Mouse (Mus musculus): ENCODE results near the gene Ltn1.

Ltn1 gene

DNA sequence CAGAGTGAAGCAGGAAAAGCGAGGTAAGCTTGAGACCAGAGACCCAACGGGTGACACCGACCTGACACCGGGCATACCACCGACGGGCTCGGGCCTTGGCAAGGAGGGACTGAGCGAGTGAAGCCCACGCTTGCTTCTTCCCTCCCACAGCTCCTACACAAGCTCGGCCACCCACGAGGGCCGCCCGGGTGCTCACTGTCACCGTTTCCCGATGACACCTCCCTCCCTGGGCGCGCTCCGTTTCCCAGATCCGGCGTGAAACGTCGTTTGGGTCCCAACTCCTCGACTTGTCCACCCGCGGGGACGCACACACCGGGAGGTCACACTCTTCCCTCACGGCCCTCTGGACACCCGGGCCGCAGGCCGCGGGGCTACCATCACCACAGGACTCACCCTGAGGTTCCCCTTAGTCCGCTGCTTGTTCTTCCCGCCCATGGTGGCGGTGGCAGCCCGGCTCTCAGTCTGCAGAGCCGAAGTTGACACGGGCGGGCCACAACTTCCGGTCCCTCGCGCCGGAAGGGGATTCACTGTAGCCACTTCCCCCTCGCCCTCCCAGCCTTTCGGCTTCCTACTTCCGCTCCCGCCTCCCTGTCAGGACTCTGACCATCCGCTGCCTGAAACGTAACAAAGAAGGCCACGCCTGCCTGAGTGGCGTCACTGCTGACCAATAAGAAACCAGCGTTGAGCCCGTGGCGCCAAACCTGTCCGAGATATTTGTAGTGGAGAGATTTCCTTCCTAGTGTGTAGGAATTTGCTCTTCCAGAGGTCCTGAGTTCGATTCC is at the start of gene Ltn1:
Gene Ltn1, minus strand, starts transcription at position 580 of the 782 bp plus-strand sequence.
- DNase-seq = peak; percentile 99

DNA sequence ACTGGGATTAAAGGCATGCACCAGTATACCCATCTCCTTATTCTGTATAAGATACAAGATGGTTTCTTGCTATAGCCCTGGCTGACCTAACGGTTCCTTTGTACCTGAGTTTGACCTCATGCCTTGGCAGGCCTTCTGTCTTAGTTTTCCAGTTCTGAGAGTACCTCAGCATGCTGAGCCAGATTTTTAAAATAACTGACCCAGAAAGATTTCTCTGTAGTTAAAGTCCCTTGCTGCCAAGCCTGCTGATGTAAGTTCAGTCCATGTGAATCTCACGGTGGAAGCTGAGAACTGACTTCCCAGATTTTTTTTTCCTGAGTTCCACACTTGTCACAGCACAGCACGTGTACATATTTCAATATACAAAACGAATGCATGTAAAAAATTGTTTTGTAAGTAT is 38.2 kb upstream of the Ltn1 start:
- DNase-seq = no peak

DNA sequence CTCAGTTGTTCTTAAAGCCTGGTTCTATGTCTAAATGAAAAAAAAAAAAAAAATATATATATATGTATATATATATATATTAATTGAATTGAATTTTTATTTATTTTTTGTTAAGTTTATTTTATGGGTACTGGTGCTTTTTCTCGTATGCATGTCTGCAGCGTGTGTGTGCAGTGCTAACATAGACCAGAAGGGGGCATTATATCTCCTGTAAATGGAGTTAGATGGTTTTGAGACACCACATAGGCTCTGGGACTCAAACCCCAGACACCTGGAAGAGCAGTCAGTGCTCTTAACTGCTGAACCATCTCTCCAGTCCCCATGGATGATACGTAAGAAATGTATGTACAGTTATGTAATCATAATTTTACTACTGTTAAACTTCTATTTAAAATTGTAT is 26.3 kb upstream of the Ltn1 start:
- DNase-seq = no peak

DNA sequence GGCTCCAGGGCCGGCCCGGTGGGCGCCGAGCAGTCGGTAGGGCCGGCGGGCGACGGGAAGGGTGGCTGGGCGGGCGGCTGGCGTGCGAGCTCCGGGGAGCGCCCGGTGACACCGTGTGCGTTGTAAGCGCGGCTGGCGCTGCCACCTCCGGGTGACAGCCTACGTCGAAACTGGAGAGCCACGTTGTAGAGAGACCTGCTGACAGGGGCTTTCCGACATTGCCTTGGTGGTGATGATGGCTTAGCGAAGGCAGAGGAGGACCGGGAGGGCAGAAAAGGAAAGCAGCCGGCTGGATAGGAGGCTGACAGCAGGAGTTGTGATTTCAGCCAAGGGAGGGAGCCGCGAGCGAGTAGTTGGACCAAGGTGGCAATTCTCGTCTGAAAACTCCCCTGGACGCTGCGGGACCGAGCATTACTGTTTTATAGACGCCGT is 22.8 kb upstream of the Ltn1 start:
- DNase-seq = peak; percentile 42

DNA sequence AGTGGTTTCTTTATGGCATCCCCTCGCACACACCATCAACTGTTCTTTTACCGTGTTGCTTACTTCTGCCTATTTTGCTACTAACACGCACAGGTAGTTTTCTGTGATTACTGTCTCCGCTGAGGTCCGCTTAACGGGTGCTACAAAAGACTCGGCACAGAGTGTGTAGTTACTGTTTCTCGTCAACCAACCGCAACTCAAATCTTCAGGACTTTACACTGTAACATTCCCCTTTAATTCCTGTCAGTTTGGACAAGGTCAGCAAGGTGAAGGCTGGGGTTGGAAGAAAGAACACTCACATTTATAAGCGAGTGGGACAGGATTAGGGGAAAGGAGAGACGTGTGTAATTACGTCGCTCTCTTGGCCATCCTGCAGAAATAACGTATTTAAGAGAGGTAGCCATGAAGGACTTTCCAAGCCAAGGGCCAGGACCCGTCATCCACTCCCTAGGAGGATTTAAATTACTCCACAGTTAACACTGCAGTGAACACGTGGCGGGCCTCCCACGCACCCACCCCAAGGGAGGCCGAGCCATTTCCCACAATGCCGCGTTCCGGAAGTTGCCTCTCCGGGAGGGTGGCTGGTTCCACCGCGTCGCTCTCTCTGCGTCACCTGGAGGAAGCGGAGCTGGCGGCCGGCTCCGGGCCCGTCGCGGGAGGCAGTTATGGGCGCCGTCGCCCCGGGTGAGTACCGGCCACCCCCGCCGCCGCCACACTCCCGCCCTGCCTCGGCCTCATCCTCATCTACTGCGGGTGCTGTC is 22.2 kb upstream of the Ltn1 start, which contains the start of gene Usp16:
Gene Usp16, plus strand, starts transcription at position 285 of the 761 bp plus-strand sequence.
- peak; percentile 89 for DNase-seq

DNA sequence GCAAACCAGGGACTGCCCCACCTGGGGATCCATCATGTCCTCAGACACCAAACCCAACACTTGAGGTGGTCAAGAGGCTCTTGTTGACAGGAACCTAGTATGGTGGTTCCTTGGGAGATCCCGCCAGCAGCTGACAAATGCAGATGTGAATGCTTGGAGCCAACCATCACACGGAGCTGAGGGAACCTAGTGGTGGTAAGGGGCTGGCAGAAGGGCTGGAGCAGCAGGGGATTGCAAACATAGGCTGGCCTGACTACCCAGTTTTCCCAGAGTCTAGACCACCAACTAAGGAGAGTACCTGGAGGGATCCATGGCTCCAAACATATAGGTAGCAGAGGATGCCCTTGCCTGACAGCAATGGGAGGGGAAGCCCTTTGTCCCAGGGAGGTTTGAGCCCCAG is 20.8 kb upstream of the Ltn1 start:
- DNase-seq = no peak

DNA sequence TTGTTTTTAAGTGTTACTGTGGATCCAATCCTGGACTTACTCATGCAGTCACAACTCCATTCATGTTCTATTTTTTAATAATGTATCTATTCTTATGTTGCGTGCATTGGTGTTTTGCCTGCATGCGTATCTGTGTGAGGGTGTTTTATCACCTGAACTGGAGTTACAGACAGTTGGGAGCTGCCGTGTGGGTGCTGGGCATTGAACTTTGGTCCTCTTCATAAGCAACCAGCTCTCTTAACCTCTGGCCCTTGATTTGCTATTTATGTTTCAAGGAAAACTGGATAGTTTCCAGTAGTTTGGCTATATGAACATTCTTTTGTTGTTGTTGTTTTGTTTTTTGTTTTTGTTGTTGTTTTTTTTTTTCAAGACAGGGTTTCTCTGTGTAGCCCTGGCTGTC is 13.1 kb upstream of the Ltn1 start:
- no peak for DNase-seq

DNA sequence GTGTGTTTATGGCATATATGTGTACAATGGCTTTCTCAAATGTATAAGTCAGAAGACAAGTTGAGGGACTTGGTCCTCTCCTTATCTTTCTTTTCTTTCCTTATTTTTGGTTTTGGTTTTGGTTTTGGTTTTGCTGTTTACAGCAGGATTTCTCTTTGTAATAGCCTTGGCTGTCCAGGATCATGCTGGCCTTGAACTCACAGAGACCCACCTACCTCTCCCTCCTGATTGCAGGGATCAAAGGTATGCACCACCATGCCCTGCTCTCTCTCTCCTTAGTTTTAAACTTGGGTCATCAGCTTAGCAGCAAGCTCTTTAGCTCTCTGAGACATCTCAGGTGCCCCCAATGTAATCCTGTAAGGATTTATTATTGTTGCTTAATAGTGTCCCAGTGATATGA is 12.7 kb upstream of the Ltn1 start:
- no peak for DNase-seq

DNA sequence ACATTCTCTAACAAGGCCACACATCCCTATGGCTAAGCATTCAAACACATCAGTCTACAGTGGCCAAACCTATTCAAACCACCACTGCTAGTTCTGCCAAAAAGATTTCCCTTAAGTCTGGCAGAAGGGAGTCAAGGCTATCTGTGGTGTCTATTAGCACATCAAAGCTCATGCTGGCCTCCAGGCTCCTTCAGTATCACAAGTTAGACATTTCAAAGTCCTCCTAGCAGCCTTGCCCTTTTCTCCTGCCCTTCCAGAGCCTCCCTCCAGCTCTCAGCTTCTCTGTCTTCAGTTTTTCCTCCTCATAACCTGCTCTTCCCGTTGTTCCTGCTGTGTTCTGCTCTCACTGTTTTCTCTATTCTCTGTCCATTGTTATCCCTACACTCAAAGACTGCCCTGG is 11.7 kb upstream of the Ltn1 start:
- DNase-seq = no peak

DNA sequence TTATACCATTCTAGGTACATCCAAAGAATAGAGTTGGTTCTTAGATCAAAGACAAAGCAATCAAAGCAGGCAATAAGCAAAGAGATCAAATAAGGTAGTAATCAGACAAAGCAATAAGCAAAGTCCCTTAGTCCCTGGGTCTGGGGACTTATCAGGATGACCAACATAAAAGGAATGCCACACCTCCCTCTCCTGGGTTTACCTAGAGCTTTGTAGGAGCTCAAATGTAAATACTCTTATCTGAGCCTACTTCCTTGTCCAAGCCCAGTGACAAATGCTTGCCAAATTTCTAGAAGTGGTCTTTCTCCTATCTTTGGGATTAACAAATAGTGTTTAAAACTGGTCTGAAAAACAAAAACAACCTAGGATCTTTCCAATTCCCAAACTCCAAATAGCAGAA is 10.8 kb upstream of the Ltn1 start:
- DNase-seq = no peak

DNA sequence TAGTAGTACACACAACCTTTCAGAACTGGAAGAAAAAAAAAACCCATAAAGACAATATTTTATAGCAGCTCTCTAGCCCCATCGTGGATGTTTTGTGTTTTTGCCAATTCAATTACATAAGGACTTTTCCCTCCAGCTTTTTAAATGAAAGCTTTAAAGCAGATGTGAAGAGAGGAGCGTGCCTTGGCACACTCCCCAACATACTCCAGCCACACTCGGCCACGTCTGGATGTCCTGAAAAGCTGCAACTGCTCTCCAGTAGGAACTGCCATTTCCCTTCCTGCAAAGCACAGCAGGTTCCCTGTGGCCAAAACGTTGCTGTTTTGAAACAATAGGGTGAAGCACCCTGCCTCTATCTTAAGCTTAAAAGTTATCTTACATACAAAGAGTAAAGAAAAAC is 9.9 kb upstream of the Ltn1 start:
- no peak for DNase-seq

DNA sequence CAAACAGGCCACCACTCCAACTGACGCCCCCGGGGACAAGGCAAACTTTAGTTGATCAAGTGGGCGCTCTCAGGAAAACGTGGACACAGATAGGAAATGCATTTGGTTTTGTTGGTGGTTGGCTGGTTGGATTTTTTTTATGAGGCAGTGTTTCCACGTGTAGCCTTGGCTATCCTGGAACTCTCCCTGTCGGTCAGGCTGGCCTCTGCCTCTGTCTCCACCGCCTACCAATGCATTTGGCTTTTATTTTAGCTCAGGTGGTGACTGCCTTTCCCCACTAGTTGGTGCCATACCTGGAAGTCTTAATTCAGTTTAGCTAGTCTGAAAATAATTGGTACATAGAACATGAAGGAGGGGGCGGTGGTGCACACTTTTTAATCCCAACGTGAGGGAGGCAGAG is 8.7 kb upstream of the Ltn1 start:
- peak; percentile 53 for DNase-seq

DNA sequence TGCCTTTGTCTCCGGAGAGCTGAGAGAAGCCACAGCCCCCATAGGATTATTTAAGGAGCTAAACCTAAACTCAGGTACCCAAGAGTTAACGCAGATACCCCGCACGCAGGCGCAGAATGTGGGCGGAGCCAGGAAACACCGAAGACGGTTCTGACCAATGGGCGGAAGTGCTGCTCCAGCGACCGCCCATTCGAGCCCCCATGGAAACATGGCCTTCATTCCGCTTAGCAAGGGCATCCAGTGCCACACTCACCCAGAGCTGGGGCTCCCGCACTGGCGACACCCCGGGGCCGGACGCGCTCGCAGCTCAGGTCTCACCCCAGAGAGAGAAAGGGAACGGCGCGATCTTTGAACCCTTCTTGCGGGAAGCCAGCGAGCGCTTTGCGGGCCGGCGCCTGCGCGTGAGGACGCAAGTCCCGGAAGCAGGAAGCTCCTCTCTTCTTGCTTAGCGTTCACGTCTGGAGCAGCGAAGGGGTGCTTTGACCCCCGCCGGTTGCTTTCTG is 7.8 kb upstream of the Ltn1 start, which contains the start of gene Rwdd2b:
Gene Rwdd2b, minus strand, starts transcription at position 390 of the 503 bp plus-strand sequence.
- DNase-seq = peak; percentile 93

DNA sequence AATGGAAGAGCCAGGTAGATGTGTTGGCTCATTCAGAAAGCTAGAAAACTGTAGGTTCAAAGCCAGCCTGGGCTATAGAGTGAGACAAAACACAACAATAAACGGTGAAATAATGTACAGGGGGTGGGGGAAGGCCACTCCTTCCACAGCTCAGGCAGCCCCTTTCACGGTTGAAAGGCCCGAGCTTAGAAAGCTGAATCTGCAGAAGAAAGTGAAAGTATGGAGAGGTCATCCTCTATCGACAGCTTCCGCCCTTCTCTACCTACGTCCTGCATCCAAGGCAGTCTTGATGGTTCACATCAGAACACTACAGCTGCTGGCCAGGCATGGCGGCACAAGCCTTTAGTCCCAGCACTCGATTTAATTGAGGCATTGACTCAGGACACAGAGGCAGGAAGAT is 6.3 kb upstream of the Ltn1 start:
- DNase-seq = no peak

DNA sequence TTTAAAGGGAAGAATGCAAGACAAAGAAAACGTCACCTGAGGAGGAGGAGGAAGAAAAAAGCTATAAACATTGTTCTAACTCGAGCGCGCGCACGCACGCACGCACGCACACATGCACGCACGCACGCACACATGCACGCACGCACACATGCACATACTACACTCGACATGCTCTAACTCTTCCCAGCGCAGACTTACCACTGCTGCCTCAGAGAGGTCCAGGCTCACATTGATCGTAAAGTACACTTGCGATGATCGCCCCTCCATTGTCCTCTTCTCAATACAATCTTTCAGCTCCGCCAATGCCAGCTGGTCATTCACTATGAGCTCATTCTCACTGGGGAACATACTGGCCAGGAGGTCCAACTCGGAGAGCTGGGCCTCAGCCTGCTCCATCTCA is 4.7 kb upstream of the Ltn1 start:
- no peak for DNase-seq

DNA sequence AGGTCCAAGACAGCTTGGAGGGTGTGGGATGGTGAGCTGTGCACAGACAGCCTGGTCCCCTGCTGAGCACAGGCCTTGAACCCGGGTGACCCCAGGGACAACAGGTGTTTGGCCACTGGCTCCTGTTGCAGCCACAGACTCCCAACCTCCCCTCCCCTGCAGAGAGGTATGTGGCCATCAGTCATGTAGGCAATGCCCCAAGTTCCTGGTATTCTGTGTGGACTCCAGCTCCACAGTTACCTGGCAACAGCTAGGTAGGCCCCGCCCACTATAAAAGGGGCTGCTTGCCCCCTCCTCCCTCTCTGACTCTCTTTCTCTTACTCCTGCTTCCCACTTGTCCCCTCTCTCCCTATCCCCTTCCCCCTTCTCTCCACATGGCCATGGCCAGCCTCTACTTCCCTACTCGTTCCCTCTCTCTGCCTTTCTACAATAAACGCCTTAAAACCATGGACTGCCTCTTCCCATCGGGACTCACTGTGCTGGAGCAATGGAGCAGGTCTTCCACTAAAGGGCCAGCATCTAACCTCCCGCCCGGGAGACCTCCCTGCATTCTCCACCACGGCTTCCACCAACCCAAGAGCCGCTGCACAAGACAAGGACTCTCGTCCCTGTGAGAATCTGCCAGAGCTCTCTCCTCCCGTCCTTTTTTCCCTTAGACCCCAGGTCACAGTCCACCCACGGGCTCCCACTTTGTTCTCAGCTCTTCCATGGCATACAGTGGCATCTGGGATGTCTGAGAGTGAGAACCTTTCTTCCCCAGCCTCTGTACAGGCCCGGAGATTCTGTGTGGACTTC is 3.2 kb upstream of the Ltn1 start:
- no peak for DNase-seq

DNA sequence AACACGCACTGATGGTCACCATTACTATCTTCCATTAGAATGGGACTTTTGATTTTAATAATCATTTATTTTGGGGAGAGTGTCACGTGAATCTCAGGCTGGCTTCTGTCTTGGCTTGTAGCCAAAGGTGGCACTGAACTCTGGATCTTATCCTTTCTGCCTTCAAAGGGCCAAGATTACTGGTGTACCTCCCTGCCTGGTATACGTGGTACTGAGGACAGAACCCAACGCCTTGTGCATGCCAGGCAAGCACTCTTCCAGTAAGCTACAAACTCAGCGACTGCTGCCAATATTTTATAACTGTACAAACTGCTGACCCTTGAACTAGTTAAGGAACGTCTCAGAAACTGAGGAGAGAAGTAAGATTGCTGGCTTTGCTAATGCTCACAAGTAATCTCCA is 2.5 kb upstream of the Ltn1 start:
- DNase-seq = no peak

DNA sequence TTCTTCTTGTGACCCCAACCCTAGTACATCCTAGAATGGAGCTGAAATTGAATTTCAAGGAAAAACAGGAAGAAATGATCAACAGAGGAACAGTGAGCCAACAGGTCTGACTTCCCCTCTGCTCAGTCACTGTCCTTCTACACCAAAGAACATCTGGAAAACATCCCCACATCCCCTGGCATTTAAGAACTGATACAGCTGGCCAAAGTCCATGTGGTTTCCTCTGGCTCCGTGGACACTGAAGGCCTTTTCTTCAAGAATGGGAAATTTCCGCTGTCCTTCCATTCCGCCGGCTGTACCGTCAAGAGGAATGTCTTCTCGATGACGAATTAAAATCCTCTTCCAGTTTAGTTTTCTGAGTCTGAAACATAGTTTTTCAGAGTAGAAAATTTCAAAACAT is 1.9 kb upstream of the Ltn1 start:
- DNase-seq = no peak

DNA sequence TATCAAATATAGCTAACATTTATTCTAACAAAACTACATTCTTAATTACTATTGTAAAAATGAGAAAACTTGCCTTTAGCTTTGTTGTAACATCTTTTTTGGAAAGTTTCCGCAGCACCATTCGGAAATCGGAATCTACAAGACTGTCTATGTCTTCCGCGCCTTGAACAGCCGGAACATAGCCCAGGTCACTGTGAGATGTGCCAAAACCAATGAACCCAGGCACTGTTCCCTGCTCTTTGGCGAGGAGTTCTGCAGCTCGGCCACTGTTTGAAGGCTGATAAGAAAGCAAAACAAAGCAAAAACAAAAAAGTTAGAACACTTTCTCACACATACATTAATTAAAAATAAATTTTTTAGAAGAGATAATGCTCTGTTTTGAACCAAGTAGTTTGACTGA is 4.9 kb downstream of the Ltn1 start:
- no peak for DNase-seq

DNA sequence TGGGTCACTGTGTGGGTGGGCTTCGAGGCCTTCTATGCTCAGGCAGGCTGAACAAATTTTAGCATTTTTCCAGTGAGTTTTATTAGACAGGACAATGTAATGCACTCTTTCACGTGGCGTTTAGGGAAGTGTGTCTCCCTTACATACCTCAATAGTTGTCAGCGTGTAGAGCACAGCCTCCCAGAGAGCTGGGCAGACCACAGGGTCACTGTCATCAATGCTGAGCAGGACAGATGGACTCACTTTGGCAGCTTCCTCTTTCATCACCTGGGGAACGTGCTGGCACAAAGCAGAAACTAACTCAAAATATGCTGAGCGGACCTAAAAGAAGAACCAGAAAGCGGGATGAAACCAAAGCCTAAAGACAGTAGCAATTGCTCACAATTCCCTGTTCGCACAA is 11.8 kb downstream of the Ltn1 start:
- DNase-seq = no peak

DNA sequence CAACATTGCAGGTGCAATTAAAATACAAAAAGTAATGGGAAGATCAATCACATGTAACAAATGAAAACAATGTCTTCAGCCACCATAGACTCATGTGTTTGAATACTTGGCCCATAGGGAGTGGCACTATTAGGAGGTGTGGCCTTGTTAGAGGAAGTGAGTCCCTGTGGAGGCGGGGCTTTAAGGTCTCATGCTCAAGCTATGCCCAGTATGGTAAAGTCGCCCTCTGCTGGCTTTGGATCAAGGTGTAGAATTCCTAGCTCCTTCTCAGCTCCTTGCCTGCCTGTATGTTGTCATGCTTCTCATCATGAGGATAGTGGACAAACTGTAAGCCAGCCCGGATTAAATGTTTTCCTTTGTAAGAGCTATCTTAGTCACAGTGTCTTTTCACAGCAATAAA is 27.4 kb downstream of the Ltn1 start:
- no peak for DNase-seq

DNA sequence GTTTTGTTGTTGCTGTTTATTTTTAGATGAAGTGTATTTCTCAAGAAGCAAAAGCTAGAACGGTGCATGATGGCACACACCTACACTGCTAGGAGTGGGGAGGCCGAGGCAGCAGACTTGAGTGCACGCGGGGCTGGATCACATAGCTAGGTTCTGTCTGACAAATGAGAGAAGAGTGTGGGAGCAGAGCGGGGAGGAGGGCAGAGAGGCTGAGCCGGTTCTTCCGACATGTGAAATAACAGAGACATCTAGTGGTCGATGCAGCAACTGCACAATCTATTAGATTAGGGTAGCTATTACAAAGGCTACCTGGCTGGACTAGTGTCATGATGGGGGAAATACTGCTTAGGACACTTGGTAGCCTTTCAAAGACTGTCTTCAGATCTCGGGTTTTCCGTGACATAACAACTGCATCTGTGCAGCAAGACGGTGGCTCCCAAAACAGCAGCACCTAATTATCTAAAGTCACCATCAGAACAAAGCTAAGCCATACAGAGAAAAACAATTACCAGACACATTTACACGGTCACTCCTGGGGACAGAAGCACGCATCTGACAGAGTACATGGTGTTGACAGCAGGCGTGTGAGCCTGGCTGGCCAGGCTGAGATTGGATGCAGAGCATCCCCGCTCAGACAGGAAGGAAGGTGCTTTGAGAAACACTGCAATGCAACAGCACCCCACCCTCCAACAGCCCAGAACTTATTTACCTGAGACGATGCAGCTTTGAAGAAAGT is 38.4 kb downstream of the Ltn1 start:
- DNase-seq = peak; percentile 77

Data from cerebellum, adult 9-10 months (tissue).